Mouse (Mus musculus): ENCODE data around the gene Hecw2.

GRCm38 (mm10) chr1:53945815-53946214, 249.2 kb downstream of the Hecw2 start:
- no peak for TF ChIP-seq CTCF (IDR thresholded peaks at IDR 0.05; ENCODE audit: borderline replicate concordance, insufficient read depth, low read depth, low read length)
- TF ChIP-seq POLR2A (IDR thresholded peaks at IDR 0.05; ENCODE audit: borderline replicate concordance, insufficient read depth, low read length) = no peak
